In the genomic region with DNA sequence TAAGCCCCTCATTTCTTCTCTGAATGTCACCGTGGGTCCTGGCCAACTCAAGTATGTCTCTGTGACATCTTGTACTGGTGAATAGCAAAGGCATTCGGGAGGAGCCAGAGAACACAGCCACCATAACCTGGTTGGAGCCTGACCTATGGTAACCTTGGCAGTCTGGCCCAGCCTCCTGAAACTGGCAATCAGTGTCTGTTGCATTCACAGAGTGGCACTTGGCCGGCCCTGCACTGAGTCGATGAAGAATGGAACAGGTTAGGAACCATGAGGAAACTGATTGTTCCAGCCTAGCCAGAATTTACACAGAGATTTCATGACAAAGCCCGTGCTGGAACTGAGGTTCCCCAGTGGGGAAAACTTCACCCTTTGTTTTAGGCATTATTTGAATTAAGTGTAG, we compare ENCODE assay signal across 23 mouse cellular contexts. TPM values are rescaled to one million over a fixed set of nuclear protein-coding genes. Genes with fewer than 3 reads are reported as not detected.
DNase-seq lines count a peak whose midpoint lies in the region.
"Had no signal": no experiment of that assay in that cellular context is flagged by ENCODE, and none has a peak within 500 bp of the region (broad histone marks: within the 10 kb centered on the region; RNA-seq: fewer than 3 reads in every experiment).

No protein-coding gene starts in this region.

- H3K4me3 ChIP-seq in heart, embryonic 10.5 days, result no peak overlapping the region
- H3K4me3 ChIP-seq: embryonic facial prominence, embryonic 10.5 days; forebrain, embryonic 13.5 days; heart, embryonic 15.5 days; hindbrain, embryonic 10.5 days; intestine, embryonic 15.5 days had no signal

- H3K36me3 ChIP-seq in heart, embryonic 10.5 days, result no peaks in the 10 kb centered on the region
- H3K36me3 ChIP-seq: embryonic facial prominence, embryonic 10.5 days; heart, embryonic 15.5 days; hindbrain, embryonic 10.5 days; intestine, embryonic 15.5 days had no signal

- intact Hi-C loops in heart, postnatal 14 days (cut with DNase I), result no loop called here

- no peak overlapping the region for H3K27ac ChIP-seq in heart, embryonic 10.5 days
- H3K27ac ChIP-seq: embryonic facial prominence, embryonic 10.5 days; forebrain, embryonic 13.5 days; heart, embryonic 15.5 days; hindbrain, embryonic 10.5 days; hindbrain, embryonic 14.5 days; intestine, embryonic 15.5 days had no signal

- no peaks in the 10 kb centered on the region for H3K9me3 ChIP-seq in heart, embryonic 10.5 days
- H3K9me3 ChIP-seq: embryonic facial prominence, embryonic 10.5 days; forebrain, embryonic 13.5 days; heart, embryonic 15.5 days; hindbrain, embryonic 10.5 days; intestine, embryonic 15.5 days had no signal

- DNase-seq in heart, adult 11 months, result peak; percentile 92
- no peak for DNase-seq in heart, embryonic 10.5 days (ENCODE audit: low spot score)
- DNase-seq in heart, adult 9 months (ENCODE audit: low spot score in 2 of 2), result peak; percentile 16 to 18
- no peak for DNase-seq in heart, postnatal 4 days
- DNase-seq in gonadal fat pad, adult 2 months (ENCODE audit: low read depth), result peak; percentile 19
- DNase-seq in heart, postnatal 14 days, result peak; percentile 9 to 26
- no peak for DNase-seq in embryo, embryonic 10.5 days (ENCODE audit: low spot score)
- DNase-seq: adrenal gland, adult 8-10 months; adrenal gland, postnatal 36 days; cerebellum, adult 11 months; cerebellum, adult 8-10 months; cerebellum, postnatal 36 days; forebrain, postnatal 0 days; kidney, adult 18-20 months had no signal

- 74% methylated on average over 5 of the region's 5 CpGs for WGBS in heart, embryonic 10.5 days

- no peaks in the 10 kb centered on the region for H3K4me1 ChIP-seq in heart, embryonic 10.5 days

- H3K27me3 ChIP-seq in heart, embryonic 10.5 days (ENCODE audit: insufficient read depth, poor library complexity, severe bottlenecking), result no peaks in the 10 kb centered on the region
- H3K27me3 ChIP-seq: forebrain, embryonic 13.5 days; heart, embryonic 15.5 days; intestine, embryonic 15.5 days; Patski had no signal

RNA-seq across cellular contexts. Expression of gene Adamts17, which starts 38.8 kb away (rescaled TPM):
- polyA plus RNA-seq in heart, embryonic 10.5 days (2016; fragmentation: Nextera tagmentation; extraction: Ambion mirVana), result 3.8 and 4.6 TPM in 2 replicates
- total RNA-seq in heart, postnatal 4 days (2021), result 10 to 100 TPM; 14.4 to 18.2 TPM
- 0.88 and 0.89 TPM in 2 replicates for polyA plus RNA-seq in gonadal fat pad, adult 2 months (2012; rRNA removed)
- 10 to 100 TPM; 11.7 to 12.8 TPM for total RNA-seq in heart, postnatal 14 days (2021)
- total RNA-seq: CH12.LX had no signal

RNA-seq across cellular contexts. Expression of gene Cers3, which starts 57.5 kb away (rescaled TPM):
- polyA plus RNA-seq in heart, embryonic 10.5 days (2016; fragmentation: Nextera tagmentation; extraction: Ambion mirVana), result 0.86 and 0.92 TPM in 2 replicates
- under 1 TPM; 0.38 to 0.55 TPM for total RNA-seq in heart, postnatal 4 days (2021)
- polyA plus RNA-seq in gonadal fat pad, adult 2 months (2012; rRNA removed), result 0.91 and 1.7 TPM in 2 replicates
- under 1 TPM in 1 of 2 experiments, not detected in 1; 0.15 TPM for total RNA-seq in heart, postnatal 14 days (2021)
- polyA plus RNA-seq: activated CD4-positive, CD25-positive, alpha-beta regulatory T cell, adult 4 months had no signal

Comparison
In these comparisons a context has a peak if more than half of its experiments do, and no peak if none do; other contexts are left out.
1. DNase-seq: peak in heart, adult 11 months (single experiment), heart, adult 9 months (2 of 2), gonadal fat pad, adult 2 months (single experiment) and heart, postnatal 14 days (2 of 2); none in heart, embryonic 10.5 days (single experiment), heart, postnatal 4 days (single experiment) and embryo, embryonic 10.5 days (single experiment).